Mouse (Mus musculus) liver, embryonic 11.5 days (tissue): ENCODE data around the gene Als2cr12. TPM values are rescaled to one million over a fixed set of nuclear protein-coding genes. Genes with fewer than 3 reads are reported as not detected.
"Not testable (repeated sequence)": the region's sequence is repeated elsewhere in the genome, so short reads cannot be mapped to it uniquely, and the experiment has no call there.

Experiments
- ATAC-seq: fragments of 200-750 bp; cut with Nextera tagmentation; replicated peaks from 2 replicates; pipeline ENCODE4 v1.8.0; 2017; ENCODE audit warnings: moderate number of reproducible peaks, mild to moderate bottlenecking, moderate TSS enrichment, moderate library complexity; ENCODE audit not compliant: low FRiP score
- DNase-seq: peaks from one replicate; pipeline ENCODE4 v3.0.0-alpha.2; 2017; ENCODE audit warnings: low spot score
- H3K27ac ChIP-seq: fragments of 300-500 bp; sonication (generic); 2 replicates; pipeline ENCODE4 v1.5.1; 2014; ENCODE audit warnings: mild to moderate bottlenecking, low read depth, low read length, control low read depth
- H3K27me3 ChIP-seq: fragments of 300-500 bp; sonication (generic); replicated peaks from 2 replicates; pipeline ENCODE4 v1.6.1; 2014; ENCODE audit warnings: low read length, mixed read lengths; ENCODE audit not compliant: control insufficient read depth, insufficient read depth
- H3K36me3 ChIP-seq: fragments of 300-500 bp; sonication (generic); 2 replicates; pipeline ENCODE4 v1.6.1; 2014; ENCODE audit warnings: mild to moderate bottlenecking, low read length, moderate library complexity, mixed read lengths; ENCODE audit not compliant: control insufficient read depth, insufficient read depth
- H3K4me1 ChIP-seq: fragments of 300-500 bp; sonication (generic); replicated peaks from 2 replicates; pipeline ENCODE4 v1.6.1; 2014; ENCODE audit warnings: low read length, mixed read lengths; ENCODE audit not compliant: control insufficient read depth, insufficient read depth
- H3K4me2 ChIP-seq: fragments of 300-500 bp; sonication (generic); 2 replicates; pipeline ENCODE4 v1.6.1; 2014; ENCODE audit warnings: mild to moderate bottlenecking, control low read depth, moderate library complexity
- H3K4me3 ChIP-seq: fragments of 300-500 bp; sonication (generic); 2 replicates; pipeline ENCODE4 v1.5.1; 2014; ENCODE audit warnings: low read depth, low read length, control low read depth
- H3K9ac ChIP-seq: fragments of 300-500 bp; sonication (generic); 2 replicates; pipeline ENCODE4 v1.6.1; 2014; ENCODE audit warnings: low read depth, low read length, control low read depth
- H3K9me3 ChIP-seq: fragments of 300-500 bp; sonication (generic); 2 replicates; pipeline ENCODE4 v1.6.1; 2016; ENCODE audit warnings: low read length, inconsistent platforms, mixed read lengths; ENCODE audit not compliant: control insufficient read depth
- WGBS: fragments of 180-500 bp; shearing (Covaris S2); extraction: QIAGEN DNeasy Blood & Tissue Kit; methylation state at CpG from one replicate; pipeline ENCODE4 v1.1.7; 2014; 5-methylcytosine and 5-hydroxymethylcytosine counted together
- polyA plus RNA-seq: library from polyadenylated mRNA; unstranded; fragments of >200 nt; fragmentation: Nextera tagmentation; extraction: Ambion mirVana; gene quantifications from 2 replicates; pipeline ENCODE4 v1.2.1, GENCODE M21; 2014

Als2cr12 gene
- polyA plus RNA-seq, 1 experiment from 2014 or later: not detected

- H3K9me3 ChIP-seq, ATAC-seq, H3K9ac ChIP-seq, H3K4me2 ChIP-seq, H3K27ac ChIP-seq, H3K27me3 ChIP-seq, H3K36me3 ChIP-seq, H3K4me3 ChIP-seq, DNase-seq, H3K4me1 ChIP-seq: not testable (repeated sequence)
- 67% methylated on average over 3 of the region's 3 CpGs for WGBS
Observed at GRCm38 (mm10) chr1:58663365-58663764, 32.4 kb downstream of the Als2cr12 start.

- not testable (repeated sequence) for H3K4me2 ChIP-seq, H3K4me3 ChIP-seq, ATAC-seq, H3K27ac ChIP-seq, H3K9me3 ChIP-seq, H3K9ac ChIP-seq, H3K27me3 ChIP-seq, H3K4me1 ChIP-seq, DNase-seq, H3K36me3 ChIP-seq
- 90% methylated on average over 5 of the region's 5 CpGs for WGBS
Observed at GRCm38 (mm10) chr1:58662671-58663070, 33.1 kb downstream of the Als2cr12 start.

GRCm38 (mm10) chr1:58652480-58653403 is 43.0 kb downstream of the Als2cr12 start:
- Histone ChIP-seq H3K27ac (no peak overlapping the region), H3K9ac (peak overlapping the region; percentile 65), H3K36me3 (no peaks in the 10 kb centered on the region), H3K9me3 (no peaks in the 10 kb centered on the region), H3K4me3 (peak overlapping the region; percentile 59), H3K4me2 (peak overlapping the region; percentile 75), H3K4me1 (no peaks in the 10 kb centered on the region), H3K27me3 (no peaks in the 10 kb centered on the region)
- DNase-seq (peak; percentile 70), ATAC-seq (peak; percentile 78)
- under 1% methylated on average over 37 of the region's 37 CpGs for WGBS

GRCm38 (mm10) chr1:58651571-58652456 is 44.0 kb downstream of the Als2cr12 start:
- not testable (repeated sequence) for H3K9ac ChIP-seq, H3K4me1 ChIP-seq, H3K9me3 ChIP-seq, ATAC-seq, DNase-seq, H3K27me3 ChIP-seq, H3K27ac ChIP-seq, H3K36me3 ChIP-seq
- 74% methylated on average over 17 of the region's 17 CpGs for WGBS
- peak overlapping the region; percentile 75 for H3K4me2 ChIP-seq
- H3K4me3 ChIP-seq: peak overlapping the region; percentile 59

- DNase-seq, ATAC-seq, H3K27me3 ChIP-seq, H3K4me3 ChIP-seq, H3K27ac ChIP-seq, H3K4me1 ChIP-seq, H3K9ac ChIP-seq, H3K9me3 ChIP-seq, H3K4me2 ChIP-seq, H3K36me3 ChIP-seq: not testable (repeated sequence)
- whole genome bisulfite sequencing: 43% methylated on average over 1 of the region's 2 CpGs
Observed at GRCm38 (mm10) chr1:58628847-58629246, 66.9 kb downstream of the Als2cr12 start.

- WGBS: 73% methylated on average over 7 of the region's 7 CpGs
- H3K27me3 ChIP-seq: no peaks in the 10 kb centered on the region
- H3K9me3 ChIP-seq: peaks cover 3% of the 10 kb centered on the region; the same call in 1 of the 2 replicates
- H3K4me1 ChIP-seq: no peaks in the 10 kb centered on the region
- H3K4me2 ChIP-seq: no peak overlapping the region
- H3K27ac ChIP-seq: no peak overlapping the region
- no peak overlapping the region for H3K4me3 ChIP-seq
- no peaks in the 10 kb centered on the region for H3K36me3 ChIP-seq
- no peak overlapping the region for H3K9ac ChIP-seq
- DNase-seq: no peak
- no peak for ATAC-seq
Observed at GRCm38 (mm10) chr1:58621996-58622748, 73.6 kb downstream of the Als2cr12 start.

GRCm38 (mm10) chr1:58621251-58621650 is 74.5 kb downstream of the Als2cr12 start:
- H3K4me3 ChIP-seq: no peak overlapping the region

GRCm38 (mm10) chr1:58618766-58619165 is 77.0 kb downstream of the Als2cr12 start:
- Histone ChIP-seq H3K4me2 (no peak overlapping the region), H3K36me3 (no peaks in the 10 kb centered on the region), H3K4me3 (no peak overlapping the region), H3K9ac (no peak overlapping the region), H3K27me3 (no peaks in the 10 kb centered on the region), H3K27ac (no peak overlapping the region), H3K9me3 (peaks cover 3% of the 10 kb centered on the region; the same call in 1 of the 2 replicates), H3K4me1 (no peaks in the 10 kb centered on the region)
- WGBS: 77% methylated on average over 2 of the region's 2 CpGs
- ATAC-seq (no peak), DNase-seq (no peak)

More at GRCm38 (mm10) chr1:58621251-58621650, 74.5 kb downstream of the Als2cr12 start:
- no peak for ATAC-seq
- no peaks in the 10 kb centered on the region for H3K4me1 ChIP-seq
- no peaks in the 10 kb centered on the region for H3K27me3 ChIP-seq
- WGBS: 85% methylated on average over 3 of the region's 3 CpGs
- peaks cover 3% of the 10 kb centered on the region; the same call in 1 of the 2 replicates for H3K9me3 ChIP-seq
- H3K9ac ChIP-seq: no peak overlapping the region
- DNase-seq: no peak
- no peak overlapping the region for H3K4me2 ChIP-seq
- H3K27ac ChIP-seq: no peak overlapping the region
- H3K36me3 ChIP-seq: no peaks in the 10 kb centered on the region
